Mouse (Mus musculus) bone marrow, adult 2 months (tissue): Measurements from ENCODE around the gene Fxyd3.

ENCODE experiments used
- CTCF ChIP-seq: fragments of 200-500 bp; IDR thresholded peaks from 2 replicates; pipeline ENCODE4 v1.5.1; 2011; ENCODE audit warnings: low read length, control low read depth; ENCODE audit not compliant: control insufficient read depth, insufficient read depth
- POLR2A ChIP-seq: fragments of 200-500 bp; IDR thresholded peaks from 2 replicates; pipeline ENCODE4 v1.6.1; 2011; ENCODE audit warnings: low read depth, mild to moderate bottlenecking, control low read depth, low read length, borderline replicate concordance; ENCODE audit not compliant: control insufficient read depth

DNA sequence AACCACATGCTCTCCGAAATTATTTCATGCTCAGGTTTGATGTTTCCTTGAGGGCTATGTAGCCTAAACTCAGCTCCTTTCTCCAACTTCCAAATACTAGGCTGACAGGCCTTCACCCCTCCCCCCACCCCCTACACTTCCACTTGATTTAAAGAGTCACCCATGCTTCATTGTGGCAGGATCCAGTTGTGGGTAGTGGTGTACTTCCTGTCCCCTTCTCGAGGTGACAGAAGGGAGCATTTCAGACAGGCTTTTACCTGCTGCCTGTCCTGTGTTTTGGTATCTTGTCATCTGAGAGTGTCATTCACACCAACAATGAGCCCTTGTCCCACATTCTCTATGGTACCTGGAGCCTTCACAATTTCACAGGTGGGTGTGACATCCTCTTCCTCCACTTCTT lies 10.8 kb upstream of the Fxyd3 start:
- TF ChIP-seq CTCF (no peak), POLR2A (no peak)
